Mouse (Mus musculus) induced T-regulatory cell, adult 2 months (primary cell): Measurements from ENCODE around the gene Gm3182.
"Not testable (repeated sequence)": the region's sequence is repeated elsewhere in the genome, so short reads cannot be mapped to it uniquely, and the experiment has no call there.

Experiments used
- DNase-seq: peaks from one replicate; pipeline ENCODE4 v3.0.0-alpha.2; 2012; ENCODE audit warnings: low read depth

The Gm3182 gene

DNA sequence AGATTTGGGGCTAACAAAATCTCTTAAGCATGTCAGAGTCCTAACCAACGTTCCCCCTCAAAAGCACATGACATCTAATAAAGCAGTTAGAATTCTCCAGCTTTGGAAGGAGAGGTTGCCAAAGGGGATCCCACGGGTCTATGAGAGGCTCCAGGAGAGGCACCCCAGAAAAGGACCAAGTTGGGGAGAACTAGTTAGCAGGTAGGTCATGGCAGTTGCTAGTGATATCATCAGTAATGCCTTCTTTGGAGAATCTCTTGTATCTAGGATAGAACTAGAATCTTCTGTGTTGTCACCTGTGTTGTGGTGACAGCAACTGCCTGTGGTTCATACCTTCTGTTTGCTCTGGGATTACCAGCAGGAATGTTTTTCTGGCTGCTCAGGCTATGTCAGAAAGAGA is at the start of gene Gm3182:
Gm3182 (plus strand) TSS at position 301 of the 400 bp plus-strand sequence.
- not testable (repeated sequence) for DNase-seq

DNA sequence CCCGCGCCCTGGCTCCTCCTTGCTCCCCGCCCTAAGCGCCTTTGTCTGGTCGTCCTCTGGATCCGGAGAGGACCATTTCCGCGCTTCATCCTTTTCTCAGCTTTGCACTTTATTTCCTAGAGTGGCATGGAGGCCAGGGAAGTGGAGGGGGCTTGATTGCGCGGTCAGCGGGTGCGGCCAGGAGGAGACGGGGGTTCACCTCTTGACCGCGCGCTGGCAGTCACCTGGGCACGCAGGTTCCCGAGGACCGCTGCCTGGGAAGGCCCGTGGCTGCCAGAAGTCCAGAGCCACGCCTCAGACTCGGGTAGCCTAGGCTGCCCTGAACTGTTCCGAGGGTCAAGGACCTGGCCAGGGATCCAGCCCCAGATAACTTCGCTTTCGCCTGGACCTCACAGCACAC is 17.9 kb downstream of the Gm3182 start:
- DNase-seq = not testable (repeated sequence)
